Mouse (Mus musculus): ENCODE data around the gene Tacc3. TPM values are rescaled to one million over a fixed set of nuclear protein-coding genes. Genes with fewer than 3 reads are reported as not detected.
A peak's percentile ranks its signal among the peaks of the same experiment; 100 is the strongest.

The Tacc3 gene
- polyA plus RNA-seq, 1 experiment from 2014 or later, result 125 TPM

- ATAC-seq (ENCODE audit: extremely low read depth, insufficient number of reproducible peaks, low FRiP score, low TSS enrichment), result no peak
- Histone ChIP-seq H3K9me3 (no peaks in the 10 kb centered on the region), H3K4me1 (peaks cover 55% of the 10 kb centered on the region), H3K27ac (replicated peaks) (peak overlapping the region; percentile 97), H3K27me3 (replicated peaks) (no peaks in the 10 kb centered on the region), H3K4me3 (peak overlapping the region; percentile 75), H3K36me3 (peaks cover 42% of the 10 kb centered on the region), H3K9ac (peak overlapping the region; percentile 90), H3K4me2 (peak overlapping the region; percentile 98)
- WGBS, result 13% methylated on average over 1 of the region's 1 CpGs
Observed at GRCm38 (mm10) chr5:33656739-33657138, 1.2 kb upstream of the Tacc3 start.

- H3K4me2 ChIP-seq, result peak overlapping the region; percentile 98
- peak overlapping the region; percentile 75 for H3K4me3 ChIP-seq
- peak overlapping the region; percentile 97 for H3K27ac ChIP-seq (replicated peaks)
- H3K27me3 ChIP-seq (replicated peaks), result no peaks in the 10 kb centered on the region
- peaks cover 47% of the 10 kb centered on the region for H3K36me3 ChIP-seq
- no peaks in the 10 kb centered on the region for H3K9me3 ChIP-seq
- peaks cover 55% of the 10 kb centered on the region for H3K4me1 ChIP-seq
- 0 out of 2 replicates have a peak, but pooled peaks have one; percentile 3 for ATAC-seq (ENCODE audit: extremely low read depth, insufficient number of reproducible peaks, low FRiP score, low TSS enrichment)
- peak overlapping the region; percentile 90 for H3K9ac ChIP-seq
- under 1% methylated on average over 32 of the region's 32 CpGs for WGBS
Observed at GRCm38 (mm10) chr5:33657251-33657786, 609 bp upstream of the Tacc3 start.

- under 1% methylated on average over 26 of the region's 26 CpGs for WGBS
- ATAC-seq (ENCODE audit: extremely low read depth, insufficient number of reproducible peaks, low FRiP score, low TSS enrichment), result no peak
- Histone ChIP-seq H3K4me2 (peak overlapping the region; percentile 98), H3K9ac (peak overlapping the region; percentile 88), H3K27ac (replicated peaks) (peak overlapping the region; percentile 97), H3K9me3 (no peaks in the 10 kb centered on the region), H3K4me1 (peaks cover 44% of the 10 kb centered on the region), H3K27me3 (replicated peaks) (no peaks in the 10 kb centered on the region), H3K4me3 (peak overlapping the region; percentile 75), H3K36me3 (peaks cover 55% of the 10 kb centered on the region)
Observed at GRCm38 (mm10) chr5:33658664-33659050, 729 bp downstream of the Tacc3 start.

GRCm38 (mm10) chr5:33668223-33668622, 10.3 kb downstream of the Tacc3 start:
- Histone ChIP-seq H3K9me3 (no peaks in the 10 kb centered on the region), H3K4me1 (no peaks in the 10 kb centered on the region), H3K9ac (no peak overlapping the region), H3K27ac (replicated peaks) (no peak overlapping the region), H3K4me3 (no peak overlapping the region), H3K36me3 (peaks cover 96% of the 10 kb centered on the region), H3K4me2 (no peak overlapping the region), H3K27me3 (replicated peaks) (no peaks in the 10 kb centered on the region)
- no peak for ATAC-seq (ENCODE audit: extremely low read depth, insufficient number of reproducible peaks, low FRiP score, low TSS enrichment)

GRCm38 (mm10) chr5:33671659-33672058, 13.7 kb downstream of the Tacc3 start:
- no peaks in the 10 kb centered on the region for H3K9me3 ChIP-seq
- no peak overlapping the region for H3K4me2 ChIP-seq
- no peaks in the 10 kb centered on the region for H3K27me3 ChIP-seq (replicated peaks)
- 59% methylated on average over 5 of the region's 5 CpGs for WGBS
- H3K4me3 ChIP-seq, result no peak overlapping the region
- H3K36me3 ChIP-seq, result peaks cover 66% of the 10 kb centered on the region
- H3K9ac ChIP-seq, result no peak overlapping the region
- H3K27ac ChIP-seq (replicated peaks), result peak overlapping the region; percentile 39; the same call in 1 of the 2 replicates
- no peak for ATAC-seq (ENCODE audit: extremely low read depth, insufficient number of reproducible peaks, low FRiP score, low TSS enrichment)
- peaks cover 8% of the 10 kb centered on the region for H3K4me1 ChIP-seq

- Histone ChIP-seq H3K4me1 (peaks cover 8% of the 10 kb centered on the region), H3K4me2 (no peak overlapping the region), H3K4me3 (no peak overlapping the region), H3K27ac (replicated peaks) (peak overlapping the region; percentile 5; the same call in 1 of the 2 replicates), H3K36me3 (peaks cover 39% of the 10 kb centered on the region), H3K9ac (no peak overlapping the region), H3K9me3 (no peaks in the 10 kb centered on the region), H3K27me3 (replicated peaks) (no peaks in the 10 kb centered on the region)
- WGBS, result 64% methylated on average over 3 of the region's 3 CpGs
- peak; percentile 23; the same call in 1 of the 2 replicates for ATAC-seq (ENCODE audit: extremely low read depth, insufficient number of reproducible peaks, low FRiP score, low TSS enrichment)
Observed at GRCm38 (mm10) chr5:33674439-33674838, 16.5 kb downstream of the Tacc3 start.

GRCm38 (mm10) chr5:33675964-33676363, 18.0 kb downstream of the Tacc3 start:
- Histone ChIP-seq H3K9me3 (no peaks in the 10 kb centered on the region), H3K4me1 (peaks cover 9% of the 10 kb centered on the region), H3K27me3 (replicated peaks) (no peaks in the 10 kb centered on the region), H3K9ac (peak overlapping the region; percentile 9; the same call in 1 of the 2 replicates), H3K4me3 (no peak overlapping the region), H3K4me2 (no peak overlapping the region), H3K36me3 (peaks cover 23% of the 10 kb centered on the region), H3K27ac (replicated peaks) (no peak overlapping the region)
- no peak for ATAC-seq (ENCODE audit: extremely low read depth, insufficient number of reproducible peaks, low FRiP score, low TSS enrichment)
- WGBS, result 8% methylated on average over 1 of the region's 1 CpGs

GRCm38 (mm10) chr5:33678244-33678643, 20.3 kb downstream of the Tacc3 start:
- WGBS, result 76% methylated on average over 5 of the region's 5 CpGs
- no peak overlapping the region for H3K27ac ChIP-seq (replicated peaks)
- H3K9me3 ChIP-seq, result no peaks in the 10 kb centered on the region
- H3K4me1 ChIP-seq, result peaks cover 18% of the 10 kb centered on the region
- no peak overlapping the region for H3K9ac ChIP-seq
- no peak for ATAC-seq (ENCODE audit: extremely low read depth, insufficient number of reproducible peaks, low FRiP score, low TSS enrichment)
- no peak overlapping the region for H3K4me2 ChIP-seq
- peaks cover 2% of the 10 kb centered on the region for H3K36me3 ChIP-seq
- no peaks in the 10 kb centered on the region for H3K27me3 ChIP-seq (replicated peaks)
- no peak overlapping the region for H3K4me3 ChIP-seq

GRCm38 (mm10) chr5:33681044-33681443, 23.1 kb downstream of the Tacc3 start:
- H3K4me3 ChIP-seq, result no peak overlapping the region
- no peak overlapping the region for H3K9ac ChIP-seq
- H3K36me3 ChIP-seq, result no peaks in the 10 kb centered on the region
- no peaks in the 10 kb centered on the region for H3K27me3 ChIP-seq (replicated peaks)
- no peak for ATAC-seq (ENCODE audit: extremely low read depth, insufficient number of reproducible peaks, low FRiP score, low TSS enrichment)
- no peak overlapping the region for H3K27ac ChIP-seq (replicated peaks)
- H3K9me3 ChIP-seq, result no peaks in the 10 kb centered on the region
- peaks cover 14% of the 10 kb centered on the region for H3K4me1 ChIP-seq
- no peak overlapping the region for H3K4me2 ChIP-seq
- WGBS, result 56% methylated on average over 3 of the region's 3 CpGs

GRCm38 (mm10) chr5:33681611-33682388, 23.9 kb downstream of the Tacc3 start:
- 63% methylated on average over 15 of the region's 15 CpGs for WGBS
- Histone ChIP-seq H3K27me3 (replicated peaks) (no peaks in the 10 kb centered on the region), H3K9me3 (no peaks in the 10 kb centered on the region), H3K9ac (no peak overlapping the region), H3K4me2 (no peak overlapping the region), H3K27ac (replicated peaks) (no peak overlapping the region), H3K36me3 (no peaks in the 10 kb centered on the region), H3K4me3 (no peak overlapping the region), H3K4me1 (peaks cover 14% of the 10 kb centered on the region)
- no peak for ATAC-seq (ENCODE audit: extremely low read depth, insufficient number of reproducible peaks, low FRiP score, low TSS enrichment)

- no peaks in the 10 kb centered on the region for H3K36me3 ChIP-seq
- H3K4me2 ChIP-seq, result no peak overlapping the region
- no peak overlapping the region for H3K9ac ChIP-seq
- no peak overlapping the region for H3K4me3 ChIP-seq
- WGBS, result 77% methylated on average over 4 of the region's 4 CpGs
- no peaks in the 10 kb centered on the region for H3K27me3 ChIP-seq (replicated peaks)
- peaks cover 15% of the 10 kb centered on the region for H3K4me1 ChIP-seq
- no peak overlapping the region for H3K27ac ChIP-seq (replicated peaks)
- no peak for ATAC-seq (ENCODE audit: extremely low read depth, insufficient number of reproducible peaks, low FRiP score, low TSS enrichment)
- H3K9me3 ChIP-seq, result no peaks in the 10 kb centered on the region
Observed at GRCm38 (mm10) chr5:33682963-33683362, 25.0 kb downstream of the Tacc3 start.
